Mouse (Mus musculus) heart, postnatal 0 days (tissue): ENCODE results near the gene Supt3.

Experiments
- CTCF ChIP-seq: IDR thresholded peaks from 2 replicates; pipeline ENCODE4 v1.5.1; 2016; ENCODE audit warnings: antibody characterized with exemption, control low read depth, low read depth
- EP300 ChIP-seq: IDR thresholded peaks from 2 replicates; pipeline ENCODE4 v1.6.1; 2016; ENCODE audit warnings: antibody characterized with exemption, low read depth

DNA sequence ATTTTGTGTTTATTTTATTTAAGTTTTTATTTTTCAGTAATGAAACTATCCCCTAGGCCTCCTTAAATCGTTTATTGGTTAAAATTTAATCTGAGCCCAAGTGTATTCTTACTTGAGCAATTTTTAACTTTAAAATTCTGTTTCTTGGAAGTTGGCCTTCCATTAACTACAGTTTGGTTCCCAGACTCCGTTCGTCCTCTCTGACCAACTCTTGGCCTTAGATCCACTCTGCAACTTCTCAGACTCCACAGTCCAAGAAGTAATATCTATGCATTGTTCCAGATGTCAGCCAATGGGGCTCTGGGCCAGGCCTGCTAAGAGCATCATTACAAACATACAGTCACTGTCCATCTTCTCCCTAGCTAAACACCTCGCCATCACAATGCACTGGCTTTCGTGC lies 309.4 kb downstream of the Supt3 start:
- TF ChIP-seq CTCF = no peak
- TF ChIP-seq EP300 = no peak
